ENCODE assay signal across 8 mouse cellular contexts in genomic region chr7:80140815-80141214, GRCm38 (mm10). TPM values are rescaled to one million over a fixed set of nuclear protein-coding genes. Genes with fewer than 3 reads are reported as not detected.
DNase-seq lines count a peak whose midpoint lies in the region; ATAC-seq lines count a peak whose summit lies in the region.
"Had no signal": no experiment of that assay in that cellular context is flagged by ENCODE, and none has a peak within 500 bp of the region (broad histone marks: within the 10 kb centered on the region; RNA-seq: fewer than 3 reads in every experiment).

No protein-coding gene starts in this region.

- peak; percentile 64 for ATAC-seq in common myeloid progenitor, adult 5-6 weeks (replicated peaks; ENCODE audit: low read depth, poor library complexity, severe bottlenecking)
- ATAC-seq in intestine, embryonic 15.5 days, result peak; percentile 76
- peak; percentile 69 for ATAC-seq in limb, embryonic 11.5 days (ENCODE audit: insufficient number of reproducible peaks, low FRiP score, low TSS enrichment, low read depth)
- peak; percentile 82 for ATAC-seq in midbrain, embryonic 16.5 days

- no peak overlapping the region for H3K4me2 ChIP-seq in intestine, embryonic 15.5 days (replicated peaks)
- no peak overlapping the region for H3K4me2 ChIP-seq in limb, embryonic 11.5 days (ENCODE audit: low read depth, severe bottlenecking)
- H3K4me2 ChIP-seq in midbrain, embryonic 16.5 days (ENCODE audit: low read length), result no peak overlapping the region

- no peak overlapping the region for H3K9ac ChIP-seq in intestine, embryonic 15.5 days
- H3K9ac ChIP-seq in limb, embryonic 11.5 days (ENCODE audit: low read length), result peak overlapping the region; percentile 45; the same call in 1 of the 2 replicates
- no peak overlapping the region for H3K9ac ChIP-seq in midbrain, embryonic 16.5 days (ENCODE audit: low read depth, low read length)

- H3K9me3 ChIP-seq in intestine, embryonic 15.5 days, result no peaks in the 10 kb centered on the region
- H3K9me3 ChIP-seq in limb, embryonic 11.5 days (ENCODE audit: control insufficient read depth, low read length), result no peaks in the 10 kb centered on the region
- no peaks in the 10 kb centered on the region for H3K9me3 ChIP-seq in midbrain, embryonic 16.5 days (replicated peaks; ENCODE audit: control insufficient read depth, low read length, poor library complexity, severe bottlenecking)

- no peaks in the 10 kb centered on the region for H3K36me3 ChIP-seq in intestine, embryonic 15.5 days
- no peaks in the 10 kb centered on the region for H3K36me3 ChIP-seq in limb, embryonic 11.5 days (ENCODE audit: control insufficient read depth, insufficient read depth, low read length)
- no peaks in the 10 kb centered on the region for H3K36me3 ChIP-seq in midbrain, embryonic 16.5 days (ENCODE audit: control insufficient read depth, insufficient read depth, low read length)

- peak; percentile 81 for DNase-seq in adrenal gland, adult 2 months
- DNase-seq in gastrocnemius, postnatal 10 days, result peak; percentile 63
- peak; percentile 86 for DNase-seq in limb, embryonic 11.5 days (ENCODE audit: low spot score)
- DNase-seq in spleen, postnatal 10 days (ENCODE audit: low spot score in 2 of 2), result peak; percentile 62 to 86

- peaks cover 12% of the 10 kb centered on the region for H3K4me1 ChIP-seq in intestine, embryonic 15.5 days (replicated peaks)
- no peaks in the 10 kb centered on the region for H3K4me1 ChIP-seq in limb, embryonic 11.5 days (ENCODE audit: control insufficient read depth, insufficient read depth, low read length)
- H3K4me1 ChIP-seq in midbrain, embryonic 16.5 days (ENCODE audit: control insufficient read depth, insufficient read depth, low read length), result peaks cover 5% of the 10 kb centered on the region; the same call in 1 of the 2 replicates

- 13% methylated on average over 9 of the region's 9 CpGs for WGBS in intestine, embryonic 15.5 days
- whole genome bisulfite sequencing in limb, embryonic 11.5 days, result 17% methylated on average over 9 of the region's 9 CpGs
- WGBS in midbrain, embryonic 16.5 days, result 14% methylated on average over 9 of the region's 9 CpGs

- H3K27ac ChIP-seq in intestine, embryonic 15.5 days, result no peak overlapping the region
- H3K27ac ChIP-seq in limb, embryonic 11.5 days (replicated peaks; ENCODE audit: low read depth, low read length), result no peak overlapping the region
- no peak overlapping the region for H3K27ac ChIP-seq in midbrain, embryonic 16.5 days (ENCODE audit: low read length)

- no peaks in the 10 kb centered on the region for H3K27me3 ChIP-seq in intestine, embryonic 15.5 days (replicated peaks)
- no peaks in the 10 kb centered on the region for H3K27me3 ChIP-seq in limb, embryonic 11.5 days (ENCODE audit: control insufficient read depth, insufficient read depth, low read length)
- no peaks in the 10 kb centered on the region for H3K27me3 ChIP-seq in midbrain, embryonic 16.5 days (ENCODE audit: control insufficient read depth, insufficient read depth, low read depth, low read length)

- no peak overlapping the region for H3K4me3 ChIP-seq in intestine, embryonic 15.5 days (replicated peaks)
- H3K4me3 ChIP-seq in limb, embryonic 11.5 days (ENCODE audit: low read depth, low read length), result no peak overlapping the region
- H3K4me3 ChIP-seq in midbrain, embryonic 16.5 days (ENCODE audit: low read depth, low read length), result no peak overlapping the region
- H3K4me3 ChIP-seq: myocyte had no signal

RNA-seq across cellular contexts. Expression of gene Idh2, which starts 25.6 kb away (rescaled TPM):
- total RNA-seq in adrenal gland, adult 2 months (2021), result 100 to 1,000 TPM in 1 of 2 experiments, 10 to 100 TPM in 1; 96.2 to 200 TPM
- 147 and 150 TPM in 2 replicates for polyA plus RNA-seq in adrenal gland, adult 2 months (2012; rRNA removed)
- total RNA-seq in common myeloid progenitor, adult 5-6 weeks (2017), result 233 and 240 TPM in 2 replicates
- total RNA-seq in gastrocnemius, postnatal 10 days (2021), result 100 to 1,000 TPM; 244 to 271 TPM
- 520 and 568 TPM in 2 replicates for polyA plus RNA-seq in intestine, embryonic 15.5 days (2015; fragmentation: Nextera tagmentation; extraction: Ambion mirVana)
- 540 and 555 TPM in 2 replicates for polyA plus RNA-seq in limb, embryonic 11.5 days (2014; fragmentation: Nextera tagmentation; extraction: Ambion mirVana)
- polyA plus RNA-seq in midbrain, embryonic 16.5 days (2015; fragmentation: Nextera tagmentation; extraction: Ambion mirVana), result 210 and 224 TPM in 2 replicates

RNA-seq across cellular contexts. Expression of gene Sema4b, which starts 45.8 kb away (rescaled TPM):
- total RNA-seq in adrenal gland, adult 2 months (2021), result 10 to 100 TPM; 57.7 to 66.4 TPM
- polyA plus RNA-seq in adrenal gland, adult 2 months (2012; rRNA removed), result 55.1 and 65.8 TPM in 2 replicates
- total RNA-seq in common myeloid progenitor, adult 5-6 weeks (2017), result 4.8 and 6.3 TPM in 2 replicates
- total RNA-seq in gastrocnemius, postnatal 10 days (2021), result 1 to 10 TPM; 2.9 to 4.2 TPM
- polyA plus RNA-seq in intestine, embryonic 15.5 days (2015; fragmentation: Nextera tagmentation; extraction: Ambion mirVana), result 16.8 and 16.9 TPM in 2 replicates
- 8.3 and 9.0 TPM in 2 replicates for polyA plus RNA-seq in limb, embryonic 11.5 days (2014; fragmentation: Nextera tagmentation; extraction: Ambion mirVana)
- polyA plus RNA-seq in midbrain, embryonic 16.5 days (2015; fragmentation: Nextera tagmentation; extraction: Ambion mirVana), result 25.2 and 25.3 TPM in 2 replicates
